Mouse (Mus musculus): ENCODE data around the gene Gpr12. TPM values are rescaled to one million over a fixed set of nuclear protein-coding genes. Genes with fewer than 3 reads are reported as not detected.

Gene Gpr12
- total and polyA plus RNA-seq, 3 experiments = not detected

GRCm38 (mm10) chr5:146598215-146599119 lies 13.4 kb upstream of the Gpr12 start:
- H3K79me2 ChIP-seq (ENCODE audit: control insufficient read depth, insufficient read depth, low read length, poor library complexity) = no peaks in the 10 kb centered on the region
- H3K9me3 ChIP-seq (replicated peaks; ENCODE audit: insufficient read depth, low read length) = no peaks in the 10 kb centered on the region
- H3K9ac ChIP-seq (ENCODE audit: control insufficient read depth, low read depth, low read length, poor library complexity, severe bottlenecking) = no peak overlapping the region
- H3K4me3 ChIP-seq (ENCODE audit: control insufficient read depth in 1 of 2, insufficient read depth in 1 of 2, low read depth in 2 of 2, low read length in 2 of 2) = no peak overlapping the region
- no peaks in the 10 kb centered on the region for H3K4me1 ChIP-seq (ENCODE audit: control insufficient read depth in 1 of 2, insufficient read depth in 2 of 2, low read length in 2 of 2)
- no peak overlapping the region for H3K27ac ChIP-seq (ENCODE audit: control insufficient read depth, low read depth, low read length)
- no peak for DNase-seq (ENCODE audit: low read depth, low spot score)
- no peaks in the 10 kb centered on the region for H3K36me3 ChIP-seq (ENCODE audit: control insufficient read depth in 1 of 2, insufficient read depth in 2 of 2, low read length in 2 of 2)
- no peak for TF ChIP-seq MAX (IDR thresholded peaks at IDR 0.05; ENCODE audit: low read length)
- TF ChIP-seq CHD2 (IDR thresholded peaks at IDR 0.05; ENCODE audit: low read length) = no peak
- TF ChIP-seq TCF12 (IDR thresholded peaks at IDR 0.05; ENCODE audit: low read depth, low read length) = no peak
- TF ChIP-seq TBP (IDR thresholded peaks at IDR 0.05; ENCODE audit: low read depth, low read length) = no peak
- no peak for TF ChIP-seq EP300 (IDR thresholded peaks at IDR 0.05; ENCODE audit: low read depth in 1 of 2, low read length in 2 of 2)
- no peaks in the 10 kb centered on the region for H3K27me3 ChIP-seq (ENCODE audit: control insufficient read depth in 1 of 2, insufficient read depth in 2 of 2, low read length in 2 of 2)

- TF ChIP-seq ETS1 (IDR thresholded peaks at IDR 0.05; ENCODE audit: low read depth, low read length) = no peak
- no peak for TF ChIP-seq GABPA (IDR thresholded peaks at IDR 0.05; ENCODE audit: low read depth, low read length)
- no peak for TF ChIP-seq CHD2 (IDR thresholded peaks at IDR 0.05; ENCODE audit: low read length)
- no peak for TF ChIP-seq MAZ (IDR thresholded peaks at IDR 0.05; ENCODE audit: low read depth, low read length)
- TF ChIP-seq CTCF (IDR thresholded peaks at IDR 0.05 in 2 of 3, conservative IDR thresholded peaks at IDR 0.05 in 1 of 3; ENCODE audit: control insufficient read depth in 1 of 3, insufficient read depth in 1 of 3, low read depth in 2 of 3, low read length in 3 of 3, poor library complexity in 1 of 3, severe bottlenecking in 1 of 3) = no peak
- TF ChIP-seq KAT2A (conservative IDR thresholded peaks at IDR 0.05; ENCODE audit: low read depth, low read length) = no peak
- no peak for TF ChIP-seq MYC (IDR thresholded peaks at IDR 0.05; ENCODE audit: low read depth, low read length)
- TF ChIP-seq NRF1 (IDR thresholded peaks at IDR 0.05; ENCODE audit: insufficient read depth, low read depth, low read length, poor library complexity, severe bottlenecking) = no peak
- TF ChIP-seq EP300 (IDR thresholded peaks at IDR 0.05; ENCODE audit: low read depth in 1 of 2, low read length in 2 of 2) = no peak
- no peak for TF ChIP-seq SIN3A (IDR thresholded peaks at IDR 0.05; ENCODE audit: low read length)
- TF ChIP-seq RAD21 (IDR thresholded peaks at IDR 0.05; ENCODE audit: low read depth, low read length) = no peak
- Histone ChIP-seq H3K9ac (ENCODE audit: control insufficient read depth, low read depth, low read length, poor library complexity, severe bottlenecking) (no peak overlapping the region), H3K4me1 (ENCODE audit: control insufficient read depth in 1 of 2, insufficient read depth in 2 of 2, low read length in 2 of 2) (no peaks in the 10 kb centered on the region), H3K27me3 (ENCODE audit: control insufficient read depth in 1 of 2, insufficient read depth in 2 of 2, low read length in 2 of 2) (no peaks in the 10 kb centered on the region), H3K27ac (ENCODE audit: control insufficient read depth, low read depth, low read length) (no peak overlapping the region), H3K36me3 (ENCODE audit: control insufficient read depth in 1 of 2, insufficient read depth in 2 of 2, low read length in 2 of 2) (no peaks in the 10 kb centered on the region), H3K4me3 (ENCODE audit: control insufficient read depth in 1 of 2, insufficient read depth in 1 of 2, low read depth in 2 of 2, low read length in 2 of 2) (no peak overlapping the region), H3K9me3 (replicated peaks; ENCODE audit: insufficient read depth, low read length) (no peaks in the 10 kb centered on the region), H3K79me2 (ENCODE audit: control insufficient read depth, insufficient read depth, low read length, poor library complexity) (no peaks in the 10 kb centered on the region)
- DNase-seq (ENCODE audit: low read depth, low spot score) = no peak
Measured at GRCm38 (mm10) chr5:146597503-146597874, 12.4 kb upstream of the Gpr12 start.
